Mouse (Mus musculus): ENCODE measurements around the gene Milr1. TPM values are rescaled to one million over a fixed set of nuclear protein-coding genes. Genes with fewer than 3 reads are reported as not detected.
"Not testable (repeated sequence)": the region's sequence is repeated elsewhere in the genome, so short reads cannot be mapped to it uniquely, and the experiment has no call there.

Milr1 gene
- polyA plus RNA-seq, 1 experiment from 2014 or later = 1.2 TPM

- not testable (repeated sequence) for ATAC-seq (replicated peaks; ENCODE audit: insufficient number of reproducible peaks, low FRiP score, low TSS enrichment); H3K27ac ChIP-seq (ENCODE audit: low read depth, low read length); H3K9me3 ChIP-seq (replicated peaks; ENCODE audit: control insufficient read depth, low read length); H3K27me3 ChIP-seq (ENCODE audit: control insufficient read depth, insufficient read depth, low read length); H3K36me3 ChIP-seq (ENCODE audit: control insufficient read depth, insufficient read depth, low read length); H3K4me2 ChIP-seq; H3K9ac ChIP-seq (ENCODE audit: low read depth, low read length); H3K4me3 ChIP-seq (ENCODE audit: low read depth, low read length)
- WGBS (ENCODE audit: insufficient replicate concordance) = 86% methylated on average over 9 of the region's 9 CpGs
- peaks cover 19% of the 10 kb centered on the region for H3K4me1 ChIP-seq (ENCODE audit: control insufficient read depth, insufficient read depth, low read length)
Measured at GRCm38 (mm10) chr11:106724916-106725235, 26.1 kb upstream of the Milr1 start.

GRCm38 (mm10) chr11:106727967-106728366 is 23.1 kb upstream of the Milr1 start:
- Histone ChIP-seq H3K4me2 (no peak overlapping the region), H3K4me3 (ENCODE audit: low read depth, low read length) (no peak overlapping the region), H3K27me3 (ENCODE audit: control insufficient read depth, insufficient read depth, low read length) (no peaks in the 10 kb centered on the region), H3K9me3 (replicated peaks; ENCODE audit: control insufficient read depth, low read length) (peaks cover 4% of the 10 kb centered on the region; the same call in 1 of the 2 replicates), H3K9ac (ENCODE audit: low read depth, low read length) (no peak overlapping the region), H3K27ac (ENCODE audit: low read depth, low read length) (no peak overlapping the region), H3K4me1 (ENCODE audit: control insufficient read depth, insufficient read depth, low read length) (peaks cover 22% of the 10 kb centered on the region), H3K36me3 (ENCODE audit: control insufficient read depth, insufficient read depth, low read length) (no peaks in the 10 kb centered on the region)
- 69% methylated on average over 5 of the region's 5 CpGs for WGBS (ENCODE audit: insufficient replicate concordance)
- no peak for ATAC-seq (replicated peaks; ENCODE audit: insufficient number of reproducible peaks, low FRiP score, low TSS enrichment)

- no peak overlapping the region for H3K4me2 ChIP-seq
- H3K9me3 ChIP-seq (replicated peaks; ENCODE audit: control insufficient read depth, low read length) = peaks cover 4% of the 10 kb centered on the region; the same call in 1 of the 2 replicates
- no peaks in the 10 kb centered on the region for H3K27me3 ChIP-seq (ENCODE audit: control insufficient read depth, insufficient read depth, low read length)
- no peak overlapping the region for H3K9ac ChIP-seq (ENCODE audit: low read depth, low read length)
- H3K4me3 ChIP-seq (ENCODE audit: low read depth, low read length) = no peak overlapping the region
- H3K27ac ChIP-seq (ENCODE audit: low read depth, low read length) = 0 out of 2 replicates have a peak overlapping the region, but pooled peaks have one; percentile 18
- H3K4me1 ChIP-seq (ENCODE audit: control insufficient read depth, insufficient read depth, low read length) = peaks cover 18% of the 10 kb centered on the region
- H3K36me3 ChIP-seq (ENCODE audit: control insufficient read depth, insufficient read depth, low read length) = no peaks in the 10 kb centered on the region
- WGBS (ENCODE audit: insufficient replicate concordance) = 54% methylated on average over 10 of the region's 10 CpGs
- no peak for ATAC-seq (replicated peaks; ENCODE audit: insufficient number of reproducible peaks, low FRiP score, low TSS enrichment)
Measured at GRCm38 (mm10) chr11:106728402-106729366, 22.3 kb upstream of the Milr1 start.

DNA sequence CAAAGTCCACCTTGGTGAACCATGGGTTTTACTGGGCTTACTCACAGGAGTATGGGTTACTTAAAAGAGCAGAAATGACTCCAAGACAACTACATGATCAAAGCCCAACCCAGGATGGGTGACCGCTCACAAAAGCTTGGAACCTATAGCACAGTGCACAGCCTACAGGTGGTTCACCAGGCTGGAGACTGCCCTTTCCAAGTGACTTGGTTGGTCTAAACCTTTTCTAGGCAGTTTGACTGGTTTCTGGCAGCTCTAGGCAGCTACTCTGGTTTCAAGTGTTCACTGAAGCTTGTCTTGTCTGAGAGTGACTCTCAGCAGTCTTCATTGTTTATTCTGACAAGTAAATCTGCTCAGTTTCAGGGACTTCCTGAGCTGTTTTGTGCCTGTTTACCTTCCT is 21.4 kb upstream of the Milr1 start:
- Histone ChIP-seq H3K4me2 (no peak overlapping the region), H3K9me3 (replicated peaks; ENCODE audit: control insufficient read depth, low read length) (peaks cover 4% of the 10 kb centered on the region; the same call in 1 of the 2 replicates), H3K27ac (ENCODE audit: low read depth, low read length) (no peak overlapping the region), H3K27me3 (ENCODE audit: control insufficient read depth, insufficient read depth, low read length) (no peaks in the 10 kb centered on the region), H3K4me1 (ENCODE audit: control insufficient read depth, insufficient read depth, low read length) (peaks cover 18% of the 10 kb centered on the region), H3K9ac (ENCODE audit: low read depth, low read length) (no peak overlapping the region), H3K4me3 (ENCODE audit: low read depth, low read length) (no peak overlapping the region), H3K36me3 (ENCODE audit: control insufficient read depth, insufficient read depth, low read length) (no peaks in the 10 kb centered on the region)
- 96% methylated on average over 1 of the region's 1 CpGs for WGBS (ENCODE audit: insufficient replicate concordance)
- no peak for ATAC-seq (replicated peaks; ENCODE audit: insufficient number of reproducible peaks, low FRiP score, low TSS enrichment)

GRCm38 (mm10) chr11:106730714-106731113 is 20.3 kb upstream of the Milr1 start:
- peak overlapping the region; percentile 14; the same call in 1 of the 2 replicates for H3K4me2 ChIP-seq
- H3K27ac ChIP-seq (ENCODE audit: low read depth, low read length) = peak overlapping the region; percentile 88
- no peaks in the 10 kb centered on the region for H3K36me3 ChIP-seq (ENCODE audit: control insufficient read depth, insufficient read depth, low read length)
- 20% methylated on average over 4 of the region's 4 CpGs for WGBS (ENCODE audit: insufficient replicate concordance)
- H3K4me3 ChIP-seq (ENCODE audit: low read depth, low read length) = no peak overlapping the region
- H3K9ac ChIP-seq (ENCODE audit: low read depth, low read length) = 0 out of 2 replicates have a peak overlapping the region, but pooled peaks have one; percentile 34
- peaks cover 4% of the 10 kb centered on the region; the same call in 1 of the 2 replicates for H3K9me3 ChIP-seq (replicated peaks; ENCODE audit: control insufficient read depth, low read length)
- H3K4me1 ChIP-seq (ENCODE audit: control insufficient read depth, insufficient read depth, low read length) = peaks cover 18% of the 10 kb centered on the region
- H3K27me3 ChIP-seq (ENCODE audit: control insufficient read depth, insufficient read depth, low read length) = no peaks in the 10 kb centered on the region
- peak; percentile 59; the same call in 1 of the 2 replicates for ATAC-seq (replicated peaks; ENCODE audit: insufficient number of reproducible peaks, low FRiP score, low TSS enrichment)

GRCm38 (mm10) chr11:106736614-106737013 is 14.4 kb upstream of the Milr1 start:
- no peak for ATAC-seq (replicated peaks; ENCODE audit: insufficient number of reproducible peaks, low FRiP score, low TSS enrichment)
- no peaks in the 10 kb centered on the region for H3K36me3 ChIP-seq (ENCODE audit: control insufficient read depth, insufficient read depth, low read length)
- H3K9ac ChIP-seq (ENCODE audit: low read depth, low read length) = no peak overlapping the region
- H3K27ac ChIP-seq (ENCODE audit: low read depth, low read length) = no peak overlapping the region
- no peaks in the 10 kb centered on the region for H3K9me3 ChIP-seq (replicated peaks; ENCODE audit: control insufficient read depth, low read length)
- WGBS (ENCODE audit: insufficient replicate concordance) = 69% methylated on average over 3 of the region's 3 CpGs
- peaks cover 9% of the 10 kb centered on the region for H3K4me1 ChIP-seq (ENCODE audit: control insufficient read depth, insufficient read depth, low read length)
- no peaks in the 10 kb centered on the region for H3K27me3 ChIP-seq (ENCODE audit: control insufficient read depth, insufficient read depth, low read length)
- no peak overlapping the region for H3K4me3 ChIP-seq (ENCODE audit: low read depth, low read length)
- H3K4me2 ChIP-seq = no peak overlapping the region

GRCm38 (mm10) chr11:106737178-106737621 is 13.8 kb upstream of the Milr1 start:
- H3K27ac ChIP-seq (ENCODE audit: low read depth, low read length) = peak overlapping the region; percentile 18; the same call in 1 of the 2 replicates
- H3K36me3 ChIP-seq (ENCODE audit: control insufficient read depth, insufficient read depth, low read length) = no peaks in the 10 kb centered on the region
- ATAC-seq (replicated peaks; ENCODE audit: insufficient number of reproducible peaks, low FRiP score, low TSS enrichment) = no peak
- no peak overlapping the region for H3K4me3 ChIP-seq (ENCODE audit: low read depth, low read length)
- H3K9me3 ChIP-seq (replicated peaks; ENCODE audit: control insufficient read depth, low read length) = no peaks in the 10 kb centered on the region
- WGBS (ENCODE audit: insufficient replicate concordance) = 30% methylated on average over 12 of the region's 12 CpGs
- no peak overlapping the region for H3K9ac ChIP-seq (ENCODE audit: low read depth, low read length)
- H3K4me2 ChIP-seq = no peak overlapping the region; the same call in 1 of the 2 replicates
- H3K4me1 ChIP-seq (ENCODE audit: control insufficient read depth, insufficient read depth, low read length) = peaks cover 9% of the 10 kb centered on the region
- no peaks in the 10 kb centered on the region for H3K27me3 ChIP-seq (ENCODE audit: control insufficient read depth, insufficient read depth, low read length)

DNA sequence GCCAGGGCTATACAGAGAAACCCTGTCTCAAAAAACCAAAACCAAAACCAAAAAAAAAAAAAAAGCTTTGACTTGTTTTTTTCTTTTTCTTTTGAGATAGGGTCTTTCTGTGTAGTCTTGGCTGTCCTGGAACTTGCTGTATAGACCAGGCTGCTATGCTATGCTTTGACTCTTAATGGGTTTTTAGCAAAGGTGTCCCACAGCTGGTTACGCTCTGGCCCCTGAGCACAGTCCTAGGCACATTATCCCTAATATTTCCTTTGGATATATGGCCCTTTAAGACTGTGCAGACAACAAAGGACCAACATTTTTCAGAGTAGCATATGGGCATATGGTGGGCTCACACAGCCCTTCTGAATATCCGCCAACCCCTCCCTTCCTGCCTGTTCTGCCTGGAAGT is 11.9 kb upstream of the Milr1 start:
- Histone ChIP-seq H3K4me3 (ENCODE audit: low read depth, low read length) (no peak overlapping the region), H3K9ac (ENCODE audit: low read depth, low read length) (no peak overlapping the region), H3K9me3 (replicated peaks; ENCODE audit: control insufficient read depth, low read length) (no peaks in the 10 kb centered on the region), H3K36me3 (ENCODE audit: control insufficient read depth, insufficient read depth, low read length) (no peaks in the 10 kb centered on the region), H3K27ac (ENCODE audit: low read depth, low read length) (no peak overlapping the region), H3K27me3 (ENCODE audit: control insufficient read depth, insufficient read depth, low read length) (no peaks in the 10 kb centered on the region), H3K4me2 (no peak overlapping the region), H3K4me1 (ENCODE audit: control insufficient read depth, insufficient read depth, low read length) (peaks cover 9% of the 10 kb centered on the region)
- ATAC-seq (replicated peaks; ENCODE audit: insufficient number of reproducible peaks, low FRiP score, low TSS enrichment) = no peak
- 81% methylated on average over 2 of the region's 2 CpGs for WGBS (ENCODE audit: insufficient replicate concordance)

Data from heart, embryonic 11.5 days (tissue).